In genomic region chr5:74173162-74173844, GRCm38 (mm10) we compare ENCODE assay signal across 7 mouse cellular contexts. TPM values are rescaled to one million over a fixed set of nuclear protein-coding genes. Genes with fewer than 3 reads are reported as not detected.
A peak's percentile ranks its signal among the peaks of the same experiment; 100 is the strongest.
DNase-seq lines count a peak whose midpoint lies in the region; ATAC-seq lines count a peak whose summit lies in the region.

No protein-coding gene starts in this region.

- H3K4me1 ChIP-seq in neural tube, embryonic 13.5 days (replicated peaks): peaks cover 26% of the 10 kb centered on the region
- H3K4me1 ChIP-seq in neural tube, embryonic 15.5 days: peaks cover 21% of the 10 kb centered on the region
- H3K4me1 ChIP-seq in intestine, embryonic 15.5 days (replicated peaks): peaks cover 32% of the 10 kb centered on the region

- H3K27ac ChIP-seq in neural tube, embryonic 13.5 days (replicated peaks): 0 out of 2 replicates have a peak overlapping the region, but pooled peaks have one; percentile 15
- H3K27ac ChIP-seq in neural tube, embryonic 15.5 days (replicated peaks): no peak overlapping the region
- 0 out of 2 replicates have a peak overlapping the region, but pooled peaks have one; percentile 23 for H3K27ac ChIP-seq in intestine, embryonic 15.5 days

- peak; percentile 51 to 64 for DNase-seq in heart, adult 18-20 months
- no peak for DNase-seq in gastrocnemius, adult 8-10 months (ENCODE audit: low spot score in 2 of 2)
- DNase-seq in right cerebral cortex, postnatal 25 days: no peak

- H3K9me3 ChIP-seq in neural tube, embryonic 13.5 days: no peaks in the 10 kb centered on the region
- no peaks in the 10 kb centered on the region for H3K9me3 ChIP-seq in neural tube, embryonic 15.5 days (replicated peaks)
- H3K9me3 ChIP-seq in intestine, embryonic 15.5 days: no peaks in the 10 kb centered on the region

- WGBS in neural tube, embryonic 13.5 days: 77% methylated on average over 18 of the region's 18 CpGs
- 79% methylated on average over 18 of the region's 18 CpGs for WGBS in neural tube, embryonic 15.5 days
- 66% methylated on average over 18 of the region's 18 CpGs for WGBS in intestine, embryonic 15.5 days

- ATAC-seq in neural tube, embryonic 13.5 days (ENCODE audit: low read depth): no peak
- ATAC-seq in neural tube, embryonic 15.5 days (ENCODE audit: low FRiP score): no peak
- ATAC-seq in intestine, embryonic 15.5 days: no peak; the same call in 1 of the 2 replicates
- no peak for ATAC-seq in erythroblast, adult 5-6 weeks (replicated peaks; ENCODE audit: low FRiP score, poor library complexity, severe bottlenecking)

- no peaks in the 10 kb centered on the region for H3K36me3 ChIP-seq in neural tube, embryonic 13.5 days
- no peaks in the 10 kb centered on the region for H3K36me3 ChIP-seq in neural tube, embryonic 15.5 days
- H3K36me3 ChIP-seq in intestine, embryonic 15.5 days: no peaks in the 10 kb centered on the region

- no peak overlapping the region for H3K4me3 ChIP-seq in neural tube, embryonic 13.5 days
- no peak overlapping the region for H3K4me3 ChIP-seq in neural tube, embryonic 15.5 days (replicated peaks)
- H3K4me3 ChIP-seq in intestine, embryonic 15.5 days (replicated peaks): no peak overlapping the region

- no peak overlapping the region for H3K4me2 ChIP-seq in neural tube, embryonic 13.5 days
- no peak overlapping the region for H3K4me2 ChIP-seq in neural tube, embryonic 15.5 days
- H3K4me2 ChIP-seq in intestine, embryonic 15.5 days (replicated peaks): no peak overlapping the region; the same call in 1 of the 2 replicates

- no peak overlapping the region for H3K9ac ChIP-seq in neural tube, embryonic 13.5 days
- H3K9ac ChIP-seq in neural tube, embryonic 15.5 days (replicated peaks): no peak overlapping the region
- H3K9ac ChIP-seq in intestine, embryonic 15.5 days: no peak overlapping the region

- H3K27me3 ChIP-seq in neural tube, embryonic 13.5 days: no peaks in the 10 kb centered on the region
- H3K27me3 ChIP-seq in neural tube, embryonic 15.5 days (replicated peaks): no peaks in the 10 kb centered on the region
- H3K27me3 ChIP-seq in intestine, embryonic 15.5 days (replicated peaks): no peaks in the 10 kb centered on the region

RNA-seq across cellular contexts. Expression of gene Rasl11b, which starts 21.8 kb away (rescaled TPM):
- 23.6 and 27.8 TPM in 2 replicates for polyA plus RNA-seq in neural tube, embryonic 13.5 days (2015; fragmentation: Nextera tagmentation; extraction: Ambion mirVana)
- polyA plus RNA-seq in neural tube, embryonic 15.5 days (2015; fragmentation: Nextera tagmentation; extraction: Ambion mirVana): 16.5 and 17.4 TPM in 2 replicates
- total RNA-seq in heart, adult 18-20 months (2021): 10 to 100 TPM; 28.0 to 31.6 TPM
- polyA plus RNA-seq in intestine, embryonic 15.5 days (2015; fragmentation: Nextera tagmentation; extraction: Ambion mirVana): 34.9 and 38.3 TPM in 2 replicates
- 0.58 and 0.63 TPM in 2 replicates for total RNA-seq in erythroblast, adult 5-6 weeks (2015; ENCODE audit: low replicate concordance)
- total RNA-seq in erythroblast, adult 5-6 weeks (2017; ENCODE audit: low replicate concordance): 0.70 TPM in 1 of 2 replicates, not detected in the other
- 10 to 100 TPM in 1 of 4 experiments, 1 to 10 TPM in 3; 1.4 to 10.6 (median 2.7) TPM for total RNA-seq in gastrocnemius, adult 8-10 months (2022)

Comparison
In these comparisons a context has a peak if more than half of its experiments do, and no peak if none do; other contexts are left out.
1. DNase-seq: peak in heart, adult 18-20 months (2 of 2); none in gastrocnemius, adult 8-10 months (0 of 2) and right cerebral cortex, postnatal 25 days (single experiment).